Mouse (Mus musculus): ENCODE measurements at regions not wholly inside any gene's neighbourhood (a gene's known extent, or its start where the extent isn't known, plus 50 kb on each side); places are given as distances from the start of the nearest gene placed in this dataset.

DNA sequence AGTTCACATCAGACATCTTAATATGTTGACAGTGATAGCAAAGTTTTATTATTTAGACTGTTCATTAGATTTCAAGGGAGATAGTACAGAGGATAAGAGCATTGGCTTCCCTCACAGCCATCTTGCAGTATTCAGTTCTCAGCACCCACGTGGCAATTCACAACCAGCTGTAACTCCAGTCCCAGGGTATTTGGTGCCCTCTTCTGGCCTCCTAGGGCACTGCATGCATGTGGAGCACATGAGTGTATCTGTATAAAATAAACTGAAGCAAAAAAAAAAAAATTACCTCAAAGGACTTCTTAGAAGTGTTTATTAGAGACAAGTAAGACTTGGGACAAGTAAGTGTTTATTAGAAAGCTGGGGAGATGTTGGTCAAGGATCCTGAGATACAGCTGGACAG, 849.3 kb upstream of the Tmem132c start:
- TF ChIP-seq GATA1 (IDR thresholded peaks at IDR 0.05; ENCODE audit: low read length) (no peak), TAL1 (IDR thresholded peaks at IDR 0.05; ENCODE audit: low read length) (no peak)
- H3K4me1 ChIP-seq (ENCODE audit: control insufficient read depth) = no peaks in the 10 kb centered on the region
- H3K36me3 ChIP-seq (ENCODE audit: control insufficient read depth) = no peaks in the 10 kb centered on the region
- H3K4me3 ChIP-seq (replicated peaks) = no peak overlapping the region
- no peaks in the 10 kb centered on the region for H3K27me3 ChIP-seq (ENCODE audit: control insufficient read depth)
- peaks cover 18% of the 10 kb centered on the region; the same call in 1 of the 2 replicates for H3K9me3 ChIP-seq (ENCODE audit: control insufficient read depth, low read length)

GRCm38 (mm10) chr5:126395331-126395730, 846.3 kb upstream of the Tmem132c start:
- Histone ChIP-seq H3K4me1 (ENCODE audit: control insufficient read depth) (no peaks in the 10 kb centered on the region), H3K27me3 (ENCODE audit: control insufficient read depth) (no peaks in the 10 kb centered on the region), H3K4me3 (replicated peaks) (no peak overlapping the region), H3K36me3 (ENCODE audit: control insufficient read depth) (no peaks in the 10 kb centered on the region), H3K9me3 (ENCODE audit: control insufficient read depth, low read length) (peaks cover 21% of the 10 kb centered on the region; the same call in 1 of the 2 replicates)
- TF ChIP-seq TAL1 (IDR thresholded peaks at IDR 0.05; ENCODE audit: low read length) (no peak), GATA1 (IDR thresholded peaks at IDR 0.05; ENCODE audit: low read length) (no peak)

GRCm38 (mm10) chr5:126431748-126432147, 809.9 kb upstream of the Tmem132c start:
- Histone ChIP-seq H3K4me3 (replicated peaks) (no peak overlapping the region), H3K4me1 (ENCODE audit: control insufficient read depth) (no peaks in the 10 kb centered on the region), H3K36me3 (ENCODE audit: control insufficient read depth) (no peaks in the 10 kb centered on the region), H3K27me3 (ENCODE audit: control insufficient read depth) (no peaks in the 10 kb centered on the region), H3K9me3 (ENCODE audit: control insufficient read depth, low read length) (peaks cover 23% of the 10 kb centered on the region)
- TF ChIP-seq GATA1 (IDR thresholded peaks at IDR 0.05; ENCODE audit: low read length) = no peak
- TF ChIP-seq TAL1 (IDR thresholded peaks at IDR 0.05; ENCODE audit: low read length) = no peak

DNA sequence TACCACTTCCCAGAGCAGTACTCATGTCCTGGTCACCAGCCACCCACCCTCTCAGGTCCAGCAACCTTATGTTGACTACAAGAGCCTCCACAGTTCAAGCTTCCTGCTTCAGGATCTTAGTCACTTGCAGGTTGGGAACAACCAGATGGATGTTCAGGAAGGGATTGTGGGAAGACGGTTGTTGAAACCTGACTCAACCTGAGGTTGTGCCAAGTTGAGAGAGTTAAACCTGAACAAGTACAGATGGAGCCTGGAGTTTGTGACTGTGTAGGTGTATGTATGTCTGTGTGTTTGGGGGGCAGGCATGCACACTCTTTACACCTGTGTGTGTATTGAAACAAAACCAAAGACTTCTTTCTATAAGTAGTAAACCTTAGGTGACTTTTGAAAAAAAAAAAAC, 802.9 kb upstream of the Tmem132c start:
- Histone ChIP-seq H3K4me1 (ENCODE audit: control insufficient read depth) (no peaks in the 10 kb centered on the region), H3K9me3 (ENCODE audit: control insufficient read depth, low read length) (peaks cover 25% of the 10 kb centered on the region), H3K4me3 (replicated peaks) (no peak overlapping the region), H3K36me3 (ENCODE audit: control insufficient read depth) (no peaks in the 10 kb centered on the region), H3K27me3 (ENCODE audit: control insufficient read depth) (no peaks in the 10 kb centered on the region)
- TF ChIP-seq GATA1 (IDR thresholded peaks at IDR 0.05; ENCODE audit: low read length) = no peak
- TF ChIP-seq TAL1 (IDR thresholded peaks at IDR 0.05; ENCODE audit: low read length) = no peak

- TF ChIP-seq TAL1 (IDR thresholded peaks at IDR 0.05; ENCODE audit: low read length) (no peak), GATA1 (IDR thresholded peaks at IDR 0.05; ENCODE audit: low read length) (no peak)
- H3K36me3 ChIP-seq (ENCODE audit: control insufficient read depth) = no peaks in the 10 kb centered on the region
- no peaks in the 10 kb centered on the region for H3K4me1 ChIP-seq (ENCODE audit: control insufficient read depth)
- peaks cover 25% of the 10 kb centered on the region for H3K9me3 ChIP-seq (ENCODE audit: control insufficient read depth, low read length)
- no peaks in the 10 kb centered on the region for H3K27me3 ChIP-seq (ENCODE audit: control insufficient read depth)
- no peak overlapping the region for H3K4me3 ChIP-seq (replicated peaks)
Observed at GRCm38 (mm10) chr5:126440516-126440915, 801.1 kb upstream of the Tmem132c start.

- Histone ChIP-seq H3K4me3 (replicated peaks) (no peak overlapping the region), H3K36me3 (ENCODE audit: control insufficient read depth) (no peaks in the 10 kb centered on the region), H3K9me3 (ENCODE audit: control insufficient read depth, low read length) (peaks cover 16% of the 10 kb centered on the region), H3K4me1 (ENCODE audit: control insufficient read depth) (no peaks in the 10 kb centered on the region), H3K27me3 (ENCODE audit: control insufficient read depth) (no peaks in the 10 kb centered on the region)
- TF ChIP-seq TAL1 (IDR thresholded peaks at IDR 0.05; ENCODE audit: low read length) = no peak
- no peak for TF ChIP-seq GATA1 (IDR thresholded peaks at IDR 0.05; ENCODE audit: low read length)
Observed at GRCm38 (mm10) chr5:126475761-126476160, 765.8 kb upstream of the Tmem132c start.

DNA sequence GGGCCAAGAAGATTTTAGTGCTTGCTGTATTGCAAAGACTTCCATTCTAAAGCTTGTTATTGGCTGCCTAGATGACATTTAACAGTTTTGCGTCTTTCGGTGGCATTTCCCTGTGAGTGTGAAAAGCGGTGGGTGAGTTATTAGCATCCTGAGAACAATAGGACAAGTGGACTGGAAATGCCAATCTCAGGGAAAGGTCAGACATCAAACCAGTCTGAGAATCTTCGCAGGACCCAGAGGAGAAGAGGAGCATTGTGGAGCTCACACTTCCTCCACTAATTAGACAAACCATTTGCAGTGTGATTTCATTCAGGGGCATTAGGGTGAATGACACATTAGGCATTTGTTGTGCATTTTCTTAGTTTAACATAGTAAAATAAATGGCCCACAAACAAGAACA, 719.5 kb upstream of the Tmem132c start:
- TF ChIP-seq TAL1 (IDR thresholded peaks at IDR 0.05; ENCODE audit: low read length) = no peak
- no peak for TF ChIP-seq GATA1 (IDR thresholded peaks at IDR 0.05; ENCODE audit: low read length)
- no peaks in the 10 kb centered on the region for H3K36me3 ChIP-seq (ENCODE audit: control insufficient read depth)
- peaks cover 22% of the 10 kb centered on the region for H3K9me3 ChIP-seq (ENCODE audit: control insufficient read depth, low read length)
- H3K4me3 ChIP-seq (replicated peaks) = no peak overlapping the region
- no peaks in the 10 kb centered on the region for H3K4me1 ChIP-seq (ENCODE audit: control insufficient read depth)
- no peaks in the 10 kb centered on the region for H3K27me3 ChIP-seq (ENCODE audit: control insufficient read depth)

- H3K4me1 ChIP-seq (ENCODE audit: control insufficient read depth) = no peaks in the 10 kb centered on the region
- TF ChIP-seq GATA1 (IDR thresholded peaks at IDR 0.05; ENCODE audit: low read length) = no peak
- no peak for TF ChIP-seq TAL1 (IDR thresholded peaks at IDR 0.05; ENCODE audit: low read length)
- H3K4me3 ChIP-seq (replicated peaks) = no peak overlapping the region
Observed at GRCm38 (mm10) chr5:126525863-126526262, 715.7 kb upstream of the Tmem132c start.

GRCm38 (mm10) chr5:126530806-126531527, 710.6 kb upstream of the Tmem132c start:
- Histone ChIP-seq H3K36me3 (ENCODE audit: control insufficient read depth) (no peaks in the 10 kb centered on the region), H3K4me1 (ENCODE audit: control insufficient read depth) (no peaks in the 10 kb centered on the region)
- TF ChIP-seq GATA1 (IDR thresholded peaks at IDR 0.05; ENCODE audit: low read length) (no peak), TAL1 (IDR thresholded peaks at IDR 0.05; ENCODE audit: low read length) (no peak)

More at GRCm38 (mm10) chr5:126525863-126526262, 715.7 kb upstream of the Tmem132c start:
- Histone ChIP-seq H3K27me3 (ENCODE audit: control insufficient read depth) (no peaks in the 10 kb centered on the region), H3K9me3 (ENCODE audit: control insufficient read depth, low read length) (peaks cover 20% of the 10 kb centered on the region), H3K36me3 (ENCODE audit: control insufficient read depth) (no peaks in the 10 kb centered on the region)

More at GRCm38 (mm10) chr5:126530806-126531527, 710.6 kb upstream of the Tmem132c start:
- H3K27me3 ChIP-seq (ENCODE audit: control insufficient read depth) = no peaks in the 10 kb centered on the region
- H3K9me3 ChIP-seq (ENCODE audit: control insufficient read depth, low read length) = peaks cover 12% of the 10 kb centered on the region; the same call in 1 of the 2 replicates
- H3K4me3 ChIP-seq (replicated peaks) = no peak overlapping the region
